Mouse (Mus musculus) heart, adult 2 months (tissue): ENCODE measurements at regions not wholly inside any gene's neighbourhood (a gene's known extent, or its start where the extent isn't known, plus 50 kb on each side); places are given as distances from the start of the nearest gene placed in this dataset.

ENCODE experiments used
- DNase-seq, 2 experiments: peaks; one replicate each; pipeline ENCODE4 v3.0.0; 2021
- H3K27ac ChIP-seq: fragments of 200-600 bp; 2 replicates; pipeline ENCODE4 v1.8.1; 2022
- H3K27me3 ChIP-seq: fragments of 200-500 bp; 2 replicates; pipeline ENCODE4 v1.6.1; 2012; ENCODE audit warnings: mild to moderate bottlenecking, low read length, inconsistent platforms, mixed read lengths; ENCODE audit not compliant: control insufficient read depth, insufficient read depth
- H3K36me3 ChIP-seq: fragments of 200-500 bp; 2 replicates; pipeline ENCODE4 v1.6.1; 2012; ENCODE audit warnings: low read length, inconsistent platforms; ENCODE audit not compliant: control insufficient read depth, insufficient read depth
- H3K4me1 ChIP-seq: fragments of 200-500 bp; 2 replicates; pipeline ENCODE4 v1.6.1; 2011; ENCODE audit warnings: low read length; ENCODE audit not compliant: control insufficient read depth, insufficient read depth
- H3K4me3 ChIP-seq: fragments of 200-600 bp; 2 replicates; pipeline ENCODE4 v1.8.1; 2022
- H3K79me2 ChIP-seq: fragments of 200-500 bp; replicated peaks from 2 replicates; pipeline ENCODE4 v1.6.1; 2012; ENCODE audit warnings: mild to moderate bottlenecking, inconsistent platforms, low read length, moderate library complexity, mixed read lengths; ENCODE audit not compliant: control insufficient read depth, insufficient read depth
- H3K9ac ChIP-seq: fragments of 200-500 bp; 2 replicates; pipeline ENCODE4 v1.6.1; 2012; ENCODE audit warnings: low read depth, mild to moderate bottlenecking, control low read depth, inconsistent platforms, low read length, mixed read lengths
- CTCF ChIP-seq: fragments of 200-600 bp; IDR thresholded peaks from 2 replicates; pipeline ENCODE4 v1.8.1; 2022; ENCODE audit warnings: antibody characterized with exemption, mild to moderate bottlenecking, moderate library complexity
- EP300 ChIP-seq: fragments of 200-500 bp; IDR thresholded peaks from 2 replicates; pipeline ENCODE4 v1.6.1; 2011; ENCODE audit warnings: low read depth, low read length, control low read depth; ENCODE audit not compliant: insufficient read depth
- POLR2A ChIP-seq: fragments of 200-500 bp; IDR thresholded peaks from 2 replicates; pipeline ENCODE4 v1.6.1; 2011; ENCODE audit warnings: mild to moderate bottlenecking, low read depth, low read length, control low read depth; ENCODE audit not compliant: insufficient read depth
- WGBS: fragments of 180-500 bp; shearing (Covaris S2); methylation state at CpG from one replicate; pipeline ENCODE4 v1.1.7; 2018; 5-methylcytosine and 5-hydroxymethylcytosine counted together
- intact Hi-C: fragments of 180-260 bp; cut with DNase I; formaldehyde crosslinking; loops from one replicate; pipeline ENCODE4 v1.15.1; 2025

GRCm38 (mm10) chr16:52892467-52893255 is 438.8 kb upstream of the Alcam start:
- 81% methylated on average over 14 of the region's 14 CpGs for WGBS
- no peaks in the 10 kb centered on the region for H3K79me2 ChIP-seq
- H3K9ac ChIP-seq = no peak overlapping the region
- no peak for DNase-seq
- no peaks in the 10 kb centered on the region for H3K27me3 ChIP-seq
- no peaks in the 10 kb centered on the region for H3K4me1 ChIP-seq
- H3K36me3 ChIP-seq = no peaks in the 10 kb centered on the region
- TF ChIP-seq EP300 = no peak
- no peak for TF ChIP-seq POLR2A
- TF ChIP-seq CTCF = no peak
- no peak overlapping the region for H3K4me3 ChIP-seq
- no peak overlapping the region for H3K27ac ChIP-seq
- intact Hi-C loops = no loop called here

GRCm38 (mm10) chr16:52879463-52880114 is 425.7 kb upstream of the Alcam start:
- Histone ChIP-seq H3K79me2 (no peaks in the 10 kb centered on the region), H3K9ac (no peak overlapping the region), H3K27ac (no peak overlapping the region), H3K27me3 (no peaks in the 10 kb centered on the region), H3K36me3 (no peaks in the 10 kb centered on the region), H3K4me1 (no peaks in the 10 kb centered on the region), H3K4me3 (no peak overlapping the region)
- no peak for DNase-seq
- intact Hi-C loops = no loop called here
- WGBS = 53% methylated on average over 4 of the region's 4 CpGs
- TF ChIP-seq POLR2A (no peak), CTCF (no peak), EP300 (no peak)

- TF ChIP-seq POLR2A (no peak), CTCF (no peak), EP300 (no peak)
- WGBS = 81% methylated on average over 6 of the region's 6 CpGs
These were observed 414.0 kb upstream of the Alcam start for GRCm38 (mm10) chr16:52867833-52868232.

GRCm38 (mm10) chr16:52863554-52863953 is 409.7 kb upstream of the Alcam start:
- 54% methylated on average over 1 of the region's 1 CpGs for WGBS
- Histone ChIP-seq H3K27ac (no peak overlapping the region), H3K27me3 (no peaks in the 10 kb centered on the region), H3K9ac (no peak overlapping the region), H3K36me3 (no peaks in the 10 kb centered on the region), H3K4me1 (no peaks in the 10 kb centered on the region), H3K79me2 (no peaks in the 10 kb centered on the region), H3K4me3 (no peak overlapping the region)
- TF ChIP-seq CTCF (no peak), EP300 (no peak), POLR2A (no peak)
- intact Hi-C loops = no loop called here
- DNase-seq = no peak

More at GRCm38 (mm10) chr16:52867833-52868232, 414.0 kb upstream of the Alcam start:
- H3K4me1 ChIP-seq = no peaks in the 10 kb centered on the region
- H3K27me3 ChIP-seq = no peaks in the 10 kb centered on the region
- no peak overlapping the region for H3K9ac ChIP-seq
- H3K79me2 ChIP-seq = no peaks in the 10 kb centered on the region
- intact Hi-C loops = no loop called here
- H3K36me3 ChIP-seq = no peaks in the 10 kb centered on the region
- no peak overlapping the region for H3K4me3 ChIP-seq
- DNase-seq = no peak
- H3K27ac ChIP-seq = no peak overlapping the region

GRCm38 (mm10) chr16:52861263-52861662 is 407.4 kb upstream of the Alcam start:
- Histone ChIP-seq H3K79me2 (no peaks in the 10 kb centered on the region), H3K27ac (no peak overlapping the region), H3K27me3 (no peaks in the 10 kb centered on the region), H3K9ac (no peak overlapping the region), H3K4me1 (no peaks in the 10 kb centered on the region), H3K4me3 (no peak overlapping the region), H3K36me3 (no peaks in the 10 kb centered on the region)
- WGBS = 94% methylated on average over 6 of the region's 6 CpGs
- DNase-seq = no peak
- intact Hi-C loops = no loop called here
- TF ChIP-seq POLR2A (no peak), CTCF (no peak), EP300 (no peak)
